Mouse (Mus musculus) limb, embryonic 12.5 days (tissue): Measurements from ENCODE around the gene Pigz. TPM values are rescaled to one million over a fixed set of nuclear protein-coding genes. Genes with fewer than 3 reads are reported as not detected.

Experiments used
- ATAC-seq: fragments of 200-750 bp; cut with Nextera tagmentation; 2 replicates; pipeline ENCODE4 v1.8.0; 2017; ENCODE audit warnings: low read depth, moderate TSS enrichment; ENCODE audit not compliant: insufficient number of reproducible peaks, insufficient read depth, low FRiP score, low TSS enrichment
- H3K27ac ChIP-seq: fragments of 300-500 bp; sonication (generic); 2 replicates; pipeline ENCODE4 v1.5.1; 2016; ENCODE audit warnings: mild to moderate bottlenecking, moderate library complexity
- H3K27me3 ChIP-seq: fragments of 300-500 bp; sonication (generic); 2 replicates; pipeline ENCODE4 v1.6.1; 2016; ENCODE audit warnings: mild to moderate bottlenecking, moderate library complexity
- H3K36me3 ChIP-seq: fragments of 300-500 bp; sonication (generic); 2 replicates; pipeline ENCODE4 v1.6.1; 2016; ENCODE audit warnings: mild to moderate bottlenecking, moderate library complexity
- H3K4me1 ChIP-seq: fragments of 300-500 bp; sonication (generic); replicated peaks from 2 replicates; pipeline ENCODE4 v1.6.1; 2016
- H3K4me2 ChIP-seq: fragments of 300-500 bp; sonication (generic); 2 replicates; pipeline ENCODE4 v1.6.1; 2016; ENCODE audit warnings: mild to moderate bottlenecking, moderate library complexity
- H3K4me3 ChIP-seq: fragments of 300-500 bp; sonication (generic); replicated peaks from 2 replicates; pipeline ENCODE4 v1.5.1; 2016; ENCODE audit warnings: mild to moderate bottlenecking
- H3K9ac ChIP-seq: fragments of 300-500 bp; sonication (generic); replicated peaks from 2 replicates; pipeline ENCODE4 v1.6.1; 2016; ENCODE audit warnings: mild to moderate bottlenecking, moderate library complexity
- H3K9me3 ChIP-seq: fragments of 300-500 bp; sonication (generic); 2 replicates; pipeline ENCODE4 v1.6.1; 2016; ENCODE audit warnings: mild to moderate bottlenecking, moderate library complexity
- WGBS: fragments of 180-500 bp; shearing (Covaris S2); methylation state at CpG from one replicate; pipeline ENCODE4 v1.1.7; 2016; 5-methylcytosine and 5-hydroxymethylcytosine counted together
- polyA plus RNA-seq: library from polyadenylated mRNA; unstranded; fragments of >200 nt; fragmentation: Nextera tagmentation; extraction: Ambion mirVana; gene quantifications from 2 replicates; pipeline ENCODE4 v1.2.1, GENCODE M21; 2016

Gene Pigz
- polyA plus RNA-seq, result 0.91 and 1.2 TPM in 2 replicates

GRCm38 (mm10) chr16:31933751-31934549 lies at the start of gene Pigz:
Gene Pigz, plus strand, starts transcription at chr16:31933851.
- WGBS, result 8% methylated on average over 42 of the region's 42 CpGs
- H3K4me1 ChIP-seq, result peaks cover 20% of the 10 kb centered on the region
- H3K9me3 ChIP-seq, result no peaks in the 10 kb centered on the region; the same call in 1 of the 2 replicates
- H3K36me3 ChIP-seq, result no peaks in the 10 kb centered on the region
- no peak within 1 kb of the TSS for H3K27ac ChIP-seq
- H3K9ac ChIP-seq, result peak within 1 kb of the TSS; percentile 57
- peak within 1 kb of the TSS; percentile 53 for H3K4me3 ChIP-seq
- H3K27me3 ChIP-seq, result peaks cover 60% of the 10 kb centered on the region
- ATAC-seq, result no peak
- peak within 1 kb of the TSS; percentile 93 for H3K4me2 ChIP-seq

- no peak overlapping the region for H3K27ac ChIP-seq
- WGBS, result 4% methylated on average over 6 of the region's 6 CpGs
- peak overlapping the region; percentile 37 for H3K4me2 ChIP-seq
- H3K4me1 ChIP-seq, result peaks cover 20% of the 10 kb centered on the region
- H3K9me3 ChIP-seq, result no peaks in the 10 kb centered on the region
- 0 out of 2 replicates have a peak, but pooled peaks have one; percentile 32 for ATAC-seq
- H3K36me3 ChIP-seq, result no peaks in the 10 kb centered on the region
- no peak overlapping the region for H3K4me3 ChIP-seq
- no peak overlapping the region for H3K9ac ChIP-seq
- H3K27me3 ChIP-seq, result peaks cover 13% of the 10 kb centered on the region
Measured at GRCm38 (mm10) chr16:31883902-31884301, 49.7 kb upstream of the Pigz start.

GRCm38 (mm10) chr16:31890907-31891306 lies 42.7 kb upstream of the Pigz start:
- H3K4me3 ChIP-seq, result no peak overlapping the region
- WGBS, result 84% methylated on average over 7 of the region's 7 CpGs
- no peak overlapping the region for H3K4me2 ChIP-seq
- H3K36me3 ChIP-seq, result no peaks in the 10 kb centered on the region
- H3K9ac ChIP-seq, result no peak overlapping the region
- no peaks in the 10 kb centered on the region for H3K4me1 ChIP-seq
- peaks cover under 1% of the 10 kb centered on the region; the same call in 1 of the 2 replicates for H3K27me3 ChIP-seq
- ATAC-seq, result no peak
- H3K27ac ChIP-seq, result no peak overlapping the region
- H3K9me3 ChIP-seq, result no peaks in the 10 kb centered on the region

- Histone ChIP-seq H3K9ac (no peak overlapping the region), H3K4me1 (peaks cover 14% of the 10 kb centered on the region), H3K4me2 (no peak overlapping the region), H3K9me3 (no peaks in the 10 kb centered on the region), H3K36me3 (no peaks in the 10 kb centered on the region), H3K4me3 (no peak overlapping the region), H3K27ac (no peak overlapping the region), H3K27me3 (no peaks in the 10 kb centered on the region; the same call in 1 of the 2 replicates)
- 65% methylated on average over 5 of the region's 5 CpGs for WGBS
- ATAC-seq, result no peak
Measured at GRCm38 (mm10) chr16:31893396-31894141, 40.1 kb upstream of the Pigz start.

- Histone ChIP-seq H3K9ac (peak overlapping the region; percentile 52), H3K4me2 (peak overlapping the region; percentile 61), H3K9me3 (0 out of 2 replicates have a peak, but pooled peaks cover 9% of the 10 kb centered on the region), H3K36me3 (no peaks in the 10 kb centered on the region), H3K4me1 (peaks cover 14% of the 10 kb centered on the region), H3K27me3 (no peaks in the 10 kb centered on the region), H3K27ac (0 out of 2 replicates have a peak overlapping the region, but pooled peaks have one; percentile 35), H3K4me3 (peak overlapping the region; percentile 29)
- 10% methylated on average over 28 of the region's 29 CpGs for WGBS
- no peak for ATAC-seq
Measured at GRCm38 (mm10) chr16:31896971-31897774, 36.5 kb upstream of the Pigz start.

GRCm38 (mm10) chr16:31898546-31899326 lies 34.9 kb upstream of the Pigz start:
- Histone ChIP-seq H3K4me3 (no peak overlapping the region), H3K4me2 (no peak overlapping the region), H3K9ac (no peak overlapping the region), H3K27ac (0 out of 2 replicates have a peak overlapping the region, but pooled peaks have one; percentile 17), H3K9me3 (0 out of 2 replicates have a peak, but pooled peaks cover 9% of the 10 kb centered on the region), H3K36me3 (no peaks in the 10 kb centered on the region), H3K4me1 (peaks cover 14% of the 10 kb centered on the region), H3K27me3 (no peaks in the 10 kb centered on the region)
- ATAC-seq, result no peak
- WGBS, result 83% methylated on average over 18 of the region's 18 CpGs

- WGBS, result 72% methylated on average over 1 of the region's 1 CpGs
- H3K9me3 ChIP-seq, result 0 out of 2 replicates have a peak, but pooled peaks cover 9% of the 10 kb centered on the region
- H3K27me3 ChIP-seq, result 0 out of 2 replicates have a peak, but pooled peaks cover 5% of the 10 kb centered on the region
- H3K4me3 ChIP-seq, result no peak overlapping the region
- H3K36me3 ChIP-seq, result no peaks in the 10 kb centered on the region
- H3K4me1 ChIP-seq, result peaks cover 24% of the 10 kb centered on the region
- H3K9ac ChIP-seq, result no peak overlapping the region
- no peak overlapping the region for H3K4me2 ChIP-seq
- ATAC-seq, result no peak
- no peak overlapping the region for H3K27ac ChIP-seq
Measured at GRCm38 (mm10) chr16:31901886-31902285, 31.8 kb upstream of the Pigz start.

GRCm38 (mm10) chr16:31903239-31903638 lies 30.4 kb upstream of the Pigz start:
- H3K27me3 ChIP-seq, result 0 out of 2 replicates have a peak, but pooled peaks cover 5% of the 10 kb centered on the region
- no peak overlapping the region for H3K4me2 ChIP-seq
- H3K4me3 ChIP-seq, result no peak overlapping the region
- WGBS, result 86% methylated on average over 8 of the region's 8 CpGs
- no peak overlapping the region for H3K27ac ChIP-seq
- 0 out of 2 replicates have a peak, but pooled peaks cover 9% of the 10 kb centered on the region for H3K9me3 ChIP-seq
- peaks cover 14% of the 10 kb centered on the region for H3K4me1 ChIP-seq
- no peak overlapping the region for H3K9ac ChIP-seq
- no peaks in the 10 kb centered on the region for H3K36me3 ChIP-seq
- ATAC-seq, result no peak

GRCm38 (mm10) chr16:31905331-31905730 lies 28.3 kb upstream of the Pigz start:
- H3K27me3 ChIP-seq, result 0 out of 2 replicates have a peak, but pooled peaks cover 5% of the 10 kb centered on the region
- 73% methylated on average over 4 of the region's 4 CpGs for WGBS
- H3K9ac ChIP-seq, result no peak overlapping the region
- H3K27ac ChIP-seq, result no peak overlapping the region
- H3K4me3 ChIP-seq, result no peak overlapping the region
- H3K4me2 ChIP-seq, result no peak overlapping the region
- no peak for ATAC-seq
- no peaks in the 10 kb centered on the region for H3K36me3 ChIP-seq
- H3K4me1 ChIP-seq, result peaks cover 14% of the 10 kb centered on the region
- H3K9me3 ChIP-seq, result 0 out of 2 replicates have a peak, but pooled peaks cover under 1% of the 10 kb centered on the region
